Mouse (Mus musculus) CH12.LX (cell line): ENCODE measurements around the gene Rbks. TPM values are rescaled to one million over a fixed set of nuclear protein-coding genes. Genes with fewer than 3 reads are reported as not detected.

Source experiments
- DNase-seq: peaks from one replicate; pipeline ENCODE4 v3.0.0-alpha.2; 2013; ENCODE audit errors: extremely low read depth
- H3K27ac ChIP-seq: 2 replicates; pipeline ENCODE4 v1.5.1; 2012; ENCODE audit warnings: low read depth, mild to moderate bottlenecking, control low read depth, moderate library complexity; ENCODE audit not compliant: insufficient read depth
- H3K27me3 ChIP-seq: replicated peaks from 2 replicates; pipeline ENCODE3; 2012; ENCODE audit warnings: inconsistent platforms
- H3K36me3 ChIP-seq, 2 experiments: replicated peaks in 1 of 2; 2 replicates each; pipeline versions ENCODE3 to v1.6.1; 2012; ENCODE audit warnings: inconsistent platforms in 1 of 2, low read length in 1 of 2, mild to moderate bottlenecking in 1 of 2, mixed read lengths in 1 of 2, moderate library complexity in 1 of 2; ENCODE audit not compliant: control insufficient read depth in 1 of 2, insufficient read depth in 1 of 2
- H3K4me1 ChIP-seq, 2 experiments: 2 replicates each; pipeline ENCODE4 v1.6.1; 2012; ENCODE audit warnings: inconsistent platforms in 1 of 2, moderate library complexity in 1 of 2; ENCODE audit not compliant: insufficient read depth in 2 of 2, control insufficient read depth in 1 of 2
- H3K4me2 ChIP-seq: 2 replicates; pipeline ENCODE4 v1.6.1; 2012; ENCODE audit warnings: low read depth, mild to moderate bottlenecking, control low read depth; ENCODE audit not compliant: poor library complexity, insufficient read depth, severe bottlenecking
- H3K4me3 ChIP-seq, 3 experiments: fragments of 150-350 bp in 1 of 3; sonication (generic) in 1 of 3; replicated peaks in 1 of 3; 2 replicates each; pipeline versions ENCODE3 to v1.5.1; 2011 to 2012; ENCODE audit warnings: low read depth in 2 of 3, low read length in 2 of 3, mild to moderate bottlenecking in 2 of 3, moderate library complexity in 2 of 3, control low read depth in 1 of 3, improper control_type of control experiment in 1 of 3, inconsistent platforms in 1 of 3, mixed read lengths in 1 of 3; ENCODE audit not compliant: poor library complexity in 1 of 3
- H3K79me2 ChIP-seq: replicated peaks from 2 replicates; pipeline ENCODE4 v1.6.1; 2012; ENCODE audit warnings: mild to moderate bottlenecking, moderate library complexity; ENCODE audit not compliant: control insufficient read depth, poor library complexity, insufficient read depth, severe bottlenecking; ENCODE audit errors: extremely low read depth
- H3K9ac ChIP-seq: 2 replicates; pipeline ENCODE4 v1.6.1; 2012; ENCODE audit warnings: low read depth, mild to moderate bottlenecking, control low read depth, moderate library complexity; ENCODE audit not compliant: insufficient read depth
- H3K9me3 ChIP-seq: replicated peaks from 2 replicates; pipeline ENCODE3; 2012; ENCODE audit warnings: low read length, inconsistent platforms, mixed read lengths
- CHD1 ChIP-seq: IDR thresholded peaks from 2 replicates; pipeline ENCODE4 v1.6.1; 2012; ENCODE audit warnings: low read depth, low read length, improper control_type of control experiment, inconsistent platforms
- HCFC1 ChIP-seq: IDR thresholded peaks from 2 replicates; pipeline ENCODE4 v1.6.1; 2012; ENCODE audit warnings: low read depth, mild to moderate bottlenecking, inconsistent platforms, low read length, improper control_type of control experiment
- JUN ChIP-seq: IDR thresholded peaks from 2 replicates; pipeline ENCODE4 v1.6.1; 2011; ENCODE audit warnings: low read depth, mild to moderate bottlenecking, low read length, improper control_type of control experiment, moderate library complexity; ENCODE audit not compliant: insufficient read depth
- JUND ChIP-seq: conservative IDR thresholded peaks from 2 replicates; pipeline ENCODE4 v1.6.1; 2011; ENCODE audit warnings: low read depth, low read length, improper control_type of control experiment
- KAT2A ChIP-seq: IDR thresholded peaks from 2 replicates; pipeline ENCODE4 v1.6.1; 2012; ENCODE audit warnings: low read length, improper control_type of control experiment, inconsistent platforms; ENCODE audit not compliant: insufficient replicate concordance
- MXI1 ChIP-seq: IDR thresholded peaks from 2 replicates; pipeline ENCODE4 v1.6.1; 2011; ENCODE audit warnings: mild to moderate bottlenecking, low read depth, low read length, improper control_type of control experiment
- NELFE ChIP-seq: IDR thresholded peaks from 2 replicates; pipeline ENCODE4 v1.6.1; 2011; ENCODE audit warnings: low read depth, low read length, improper control_type of control experiment
- POLR2A ChIP-seq: IDR thresholded peaks from 2 replicates; pipeline ENCODE4 v1.6.1; 2011; ENCODE audit warnings: low read depth, mild to moderate bottlenecking, improper control_type of control experiment, low read length
- RCOR1 ChIP-seq: conservative IDR thresholded peaks from 2 replicates; pipeline ENCODE4 v1.6.1; 2012; ENCODE audit warnings: low read depth, mild to moderate bottlenecking, inconsistent platforms, low read length, improper control_type of control experiment
- SIN3A ChIP-seq: IDR thresholded peaks from 2 replicates; pipeline ENCODE4 v1.6.1; 2012; ENCODE audit warnings: low read length, improper control_type of control experiment, inconsistent platforms
- TCF12 ChIP-seq: IDR thresholded peaks from 2 replicates; pipeline ENCODE4 v1.6.1; 2014; ENCODE audit warnings: low read depth, mild to moderate bottlenecking, inconsistent platforms, low read length, improper control_type of control experiment
- UBTF ChIP-seq: IDR thresholded peaks from 2 replicates; pipeline ENCODE4 v1.6.1; 2012; ENCODE audit warnings: low read depth, mild to moderate bottlenecking, inconsistent platforms, low read length, improper control_type of control experiment, moderate library complexity
- USF1 ChIP-seq: IDR thresholded peaks from 2 replicates; pipeline ENCODE4 v1.6.1; 2014; ENCODE audit warnings: low read depth, mild to moderate bottlenecking, inconsistent platforms, low read length, improper control_type of control experiment
- dilution Hi-C: fragments of 300-500 bp; cut with MboI; formaldehyde crosslinking; loops from 2 replicates; pipeline ENCODE4 v1.14.3; 2020; ENCODE audit warnings: low sequenced_read_pairs; ENCODE audit not compliant: extremely low pct_unique_long_range_greater_than_20kb, extremely low pct_ligation_motif_present
- in situ Hi-C: fragments of 300-500 bp; cut with MboI; formaldehyde crosslinking; loops from 3 replicates; pipeline ENCODE4 v1.14.3; 2019; ENCODE audit warnings: low sequenced_read_pairs, low pct_ligation_motif_present, low pct_unique_long_range_greater_than_20kb, mixed read lengths
- polyA plus RNA-seq: library from polyadenylated mRNA; unstranded; fragments of >175 nt; gene quantifications from 2 replicates; pipeline ENCODE4 v1.2.1, GENCODE M21; 2012; ENCODE audit warnings: low read depth; ENCODE audit not compliant: insufficient read length
- total RNA-seq, 2 experiments: library from RNA; depleted of rRNA; stranded (reverse); fragments of 300-350 nt in 1 of 2; fragments of >200 nt in 1 of 2; gene quantifications; 2 replicates each; pipeline ENCODE4 v1.2.3; 2012 to 2014

The Rbks gene
- total and polyA plus RNA-seq, 3 experiments: 3.6 to 9.2 (median 6.8) TPM

DNA sequence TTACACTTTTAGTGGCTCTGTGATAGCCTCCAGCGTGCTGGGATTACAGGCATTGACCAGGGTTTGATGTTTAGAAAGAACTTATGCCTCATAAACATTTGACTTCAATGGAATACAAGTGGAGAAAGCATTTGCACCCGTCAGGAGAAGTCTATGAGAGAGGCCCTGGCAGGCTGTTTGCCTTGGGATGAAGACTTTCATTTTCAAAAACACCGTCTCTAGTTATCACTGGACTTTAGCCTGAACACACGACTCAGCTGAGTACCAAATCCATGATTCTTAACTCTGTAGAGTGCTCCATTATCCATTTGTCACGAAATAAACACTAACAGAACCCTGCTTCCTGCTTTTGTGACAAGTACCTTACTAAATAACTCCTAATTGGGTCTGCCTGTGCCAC is 27.4 kb downstream of the Rbks start:
- no peak for DNase-seq
- H3K79me2 ChIP-seq: no peaks in the 10 kb centered on the region
- peaks cover 0 to 11% of the 10 kb centered on the region in 2 experiments; a peak in 2 of 4 replicates for H3K4me1 ChIP-seq
- in situ Hi-C loops (no loop called here), dilution Hi-C loops (no loop called here)
- no peak overlapping the region for H3K9ac ChIP-seq
- H3K36me3 ChIP-seq: peaks cover 0 to 18% of the 10 kb centered on the region in 2 experiments
- no peaks in the 10 kb centered on the region for H3K27me3 ChIP-seq
- TF ChIP-seq USF1: no peak
- no peak for TF ChIP-seq TCF12
- TF ChIP-seq HCFC1: no peak
- no peak for TF ChIP-seq SIN3A
- TF ChIP-seq JUN: no peak
- no peak for TF ChIP-seq POLR2A
- no peak overlapping the region for H3K27ac ChIP-seq
- no peak overlapping the region for H3K4me3 ChIP-seq
- H3K9me3 ChIP-seq: no peaks in the 10 kb centered on the region
- no peak overlapping the region for H3K4me2 ChIP-seq

DNA sequence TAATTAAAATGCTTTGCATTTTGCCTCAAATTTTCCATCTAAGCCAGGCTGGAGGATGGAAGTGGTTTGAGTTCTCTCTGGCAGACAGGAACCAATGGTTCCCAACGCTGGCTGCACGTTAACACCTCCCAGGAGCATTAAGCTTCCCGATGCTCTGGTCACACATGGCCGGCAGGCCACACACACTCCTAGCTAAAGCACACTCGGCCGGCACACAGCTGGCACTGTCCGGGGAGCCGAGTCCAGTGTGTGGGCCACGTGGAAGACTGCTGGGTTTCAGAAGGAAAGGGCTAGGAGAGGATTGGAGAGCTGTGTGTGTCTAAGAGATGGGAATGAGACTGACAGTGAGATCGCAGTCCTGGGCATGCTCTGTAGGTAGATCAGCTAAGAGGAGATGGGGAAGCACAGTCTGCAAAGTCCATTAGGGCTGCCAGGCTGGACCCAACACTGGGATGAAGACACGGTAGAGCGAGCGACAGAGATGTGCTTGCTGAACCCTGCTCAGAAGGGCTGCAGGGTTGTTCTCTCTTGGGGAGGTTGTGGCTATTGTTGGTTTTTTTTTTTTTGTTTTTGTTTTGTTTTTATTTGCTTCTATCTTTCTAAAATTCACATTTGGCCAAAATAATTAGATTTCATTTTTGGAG is 29.0 kb downstream of the Rbks start:
- in situ Hi-C loops (no loop called here), dilution Hi-C loops (no loop called here)
- Histone ChIP-seq H3K27me3 (no peaks in the 10 kb centered on the region), H3K4me1 (peaks cover 0 to 11% of the 10 kb centered on the region in 2 experiments; a peak in 2 of 4 replicates), H3K36me3 (peaks cover 0 to 18% of the 10 kb centered on the region in 2 experiments), H3K9ac (no peak overlapping the region), H3K27ac (no peak overlapping the region), H3K9me3 (no peaks in the 10 kb centered on the region), H3K4me3 (no peak overlapping the region), H3K4me2 (no peak overlapping the region), H3K79me2 (no peaks in the 10 kb centered on the region)
- DNase-seq: no peak
- TF ChIP-seq JUND: no peak
- no peak for TF ChIP-seq POLR2A
- TF ChIP-seq, all 38 proteins: peak for 0

DNA sequence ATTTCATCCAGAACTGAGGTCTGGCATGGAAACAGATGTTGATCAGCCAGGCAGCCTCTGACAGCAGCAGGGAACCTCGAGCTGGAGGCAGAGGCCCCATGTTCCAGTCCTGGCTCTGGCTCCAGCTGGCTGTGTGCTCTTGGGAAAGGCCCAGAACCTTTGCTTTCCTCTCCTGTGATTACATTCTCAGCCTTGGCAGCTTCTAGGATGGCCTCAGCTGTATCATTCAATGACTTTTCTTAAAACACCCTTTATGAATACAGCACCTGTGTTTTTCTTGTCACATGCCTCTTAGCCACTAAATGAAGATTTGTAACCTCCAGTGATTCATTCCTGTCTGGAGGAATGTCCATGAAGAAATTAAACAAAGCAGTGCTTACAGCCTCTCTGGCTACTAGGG is 31.3 kb downstream of the Rbks start:
- peaks cover 0 to 18% of the 10 kb centered on the region in 2 experiments for H3K36me3 ChIP-seq

More for the DNA sequence above, 31.3 kb downstream of the Rbks start:
- Histone ChIP-seq H3K4me3 (no peak overlapping the region), H3K27ac (no peak overlapping the region), H3K79me2 (no peaks in the 10 kb centered on the region), H3K27me3 (no peaks in the 10 kb centered on the region), H3K4me1 (peaks cover 0 to 7% of the 10 kb centered on the region in 2 experiments; a peak in 2 of 4 replicates), H3K9ac (no peak overlapping the region), H3K9me3 (no peaks in the 10 kb centered on the region), H3K4me2 (no peak overlapping the region)
- in situ Hi-C loops (no loop called here), dilution Hi-C loops (no loop called here)
- no peak for DNase-seq
- TF ChIP-seq NELFE (no peak), HCFC1 (no peak), RCOR1 (no peak), UBTF (no peak), KAT2A (no peak), MXI1 (no peak), CHD1 (no peak), JUND (no peak)
